Mouse (Mus musculus): ENCODE results near the gene Sh2d6. TPM values are rescaled to one million over a fixed set of nuclear protein-coding genes. Genes with fewer than 3 reads are reported as not detected.

The Sh2d6 gene
- polyA plus RNA-seq, 1 experiment: not detected

GRCm38 (mm10) chr6:72515644-72516043, 5.9 kb downstream of the Sh2d6 start:
- peaks cover 56% of the 10 kb centered on the region for H3K4me1 ChIP-seq (ENCODE audit: control insufficient read depth, insufficient read depth, low read length)
- H3K27ac ChIP-seq (ENCODE audit: insufficient read depth, low read depth, low read length): no peak overlapping the region
- no peak for TF ChIP-seq POLR2A (IDR thresholded peaks at IDR 0.05; ENCODE audit: insufficient read depth, low read depth, low read length)
- WGBS: 92% methylated on average over 6 of the region's 6 CpGs
- no peak overlapping the region for H3K4me3 ChIP-seq (ENCODE audit: insufficient read depth, low read depth, low read length)

DNA sequence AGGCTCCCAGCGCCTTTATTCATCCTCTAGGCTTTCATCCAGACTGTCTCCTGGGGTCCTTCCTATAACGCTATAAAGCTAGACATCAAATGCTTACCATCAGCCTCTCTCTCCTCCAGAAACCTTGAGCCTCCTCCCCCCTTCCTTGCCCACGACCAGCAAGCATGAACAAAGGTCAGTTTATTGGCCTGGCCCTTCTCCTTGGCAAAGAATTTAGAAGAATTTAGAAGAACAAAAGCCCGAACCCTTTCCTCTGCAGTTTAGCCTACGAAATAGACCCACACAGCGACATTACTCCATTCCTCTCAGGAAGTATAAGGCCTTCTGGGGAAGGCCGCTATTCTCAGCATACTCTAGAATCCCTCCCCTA, 8.5 kb downstream of the Sh2d6 start:
- no peak overlapping the region for H3K4me3 ChIP-seq (ENCODE audit: insufficient read depth, low read depth, low read length)
- WGBS: 31% methylated on average over 7 of the region's 7 CpGs
- TF ChIP-seq CTCF (IDR thresholded peaks at IDR 0.05; ENCODE audit: insufficient read depth, low read depth, low read length): no peak
- no peak for TF ChIP-seq POLR2A (IDR thresholded peaks at IDR 0.05; ENCODE audit: insufficient read depth, low read depth, low read length)
- peaks cover 39% of the 10 kb centered on the region for H3K4me1 ChIP-seq (ENCODE audit: control insufficient read depth, insufficient read depth, low read length)
- H3K27ac ChIP-seq (ENCODE audit: insufficient read depth, low read depth, low read length): peak overlapping the region; percentile 88

- WGBS: 3% methylated on average over 33 of the region's 33 CpGs
- peak overlapping the region; percentile 88 for H3K27ac ChIP-seq (ENCODE audit: insufficient read depth, low read depth, low read length)
- TF ChIP-seq POLR2A (IDR thresholded peaks at IDR 0.05; ENCODE audit: insufficient read depth, low read depth, low read length) (no peak), CTCF (IDR thresholded peaks at IDR 0.05; ENCODE audit: insufficient read depth, low read depth, low read length) (no peak)
- peaks cover 39% of the 10 kb centered on the region for H3K4me1 ChIP-seq (ENCODE audit: control insufficient read depth, insufficient read depth, low read length)
- peak overlapping the region; percentile 35 for H3K4me3 ChIP-seq (ENCODE audit: insufficient read depth, low read depth, low read length)
Measured at GRCm38 (mm10) chr6:72512386-72513070, 9.0 kb downstream of the Sh2d6 start.

DNA sequence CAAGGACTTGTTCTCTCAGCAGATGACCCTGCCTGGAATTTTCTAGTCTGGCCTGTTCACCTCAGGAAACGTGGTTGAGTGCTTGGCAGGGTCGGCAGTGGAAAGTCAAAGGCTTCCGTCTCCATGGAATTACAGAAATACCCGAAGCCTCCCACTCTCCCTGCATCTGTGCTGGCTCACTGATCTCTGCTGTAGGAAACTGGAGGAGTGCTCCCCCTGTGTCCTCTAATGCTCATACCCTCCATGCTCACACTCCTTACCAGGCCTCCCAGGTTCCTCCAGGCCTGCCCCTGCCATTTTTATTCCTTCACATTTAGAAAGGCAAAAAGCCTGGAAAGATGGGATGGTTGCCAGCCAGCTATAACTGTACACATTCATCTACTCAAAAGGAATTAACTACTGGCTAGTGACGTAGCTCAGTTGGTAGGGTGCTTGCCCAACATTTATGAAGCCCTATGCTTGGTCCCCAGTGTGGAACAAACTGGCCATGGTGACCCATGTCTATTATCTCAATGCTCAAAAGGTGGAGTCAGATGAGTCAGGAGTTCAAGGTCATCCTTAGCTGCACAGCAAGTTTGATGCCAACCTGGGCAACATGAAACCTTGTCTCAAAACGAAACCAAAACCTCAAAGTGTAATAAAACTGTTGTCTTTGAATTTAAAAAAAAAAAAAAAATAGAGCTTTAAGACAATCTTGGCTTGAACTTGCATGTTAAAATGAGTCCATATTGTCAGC, 10.7 kb downstream of the Sh2d6 start:
- TF ChIP-seq CTCF (IDR thresholded peaks at IDR 0.05; ENCODE audit: insufficient read depth, low read depth, low read length) (no peak), POLR2A (IDR thresholded peaks at IDR 0.05; ENCODE audit: insufficient read depth, low read depth, low read length) (no peak)
- Histone ChIP-seq H3K27ac (ENCODE audit: insufficient read depth, low read depth, low read length) (peak overlapping the region; percentile 6; the same call in 1 of the 2 replicates), H3K4me1 (ENCODE audit: control insufficient read depth, insufficient read depth, low read length) (peaks cover 39% of the 10 kb centered on the region), H3K4me3 (ENCODE audit: insufficient read depth, low read depth, low read length) (no peak overlapping the region)
- 43% methylated on average over 6 of the region's 6 CpGs for WGBS

DNA sequence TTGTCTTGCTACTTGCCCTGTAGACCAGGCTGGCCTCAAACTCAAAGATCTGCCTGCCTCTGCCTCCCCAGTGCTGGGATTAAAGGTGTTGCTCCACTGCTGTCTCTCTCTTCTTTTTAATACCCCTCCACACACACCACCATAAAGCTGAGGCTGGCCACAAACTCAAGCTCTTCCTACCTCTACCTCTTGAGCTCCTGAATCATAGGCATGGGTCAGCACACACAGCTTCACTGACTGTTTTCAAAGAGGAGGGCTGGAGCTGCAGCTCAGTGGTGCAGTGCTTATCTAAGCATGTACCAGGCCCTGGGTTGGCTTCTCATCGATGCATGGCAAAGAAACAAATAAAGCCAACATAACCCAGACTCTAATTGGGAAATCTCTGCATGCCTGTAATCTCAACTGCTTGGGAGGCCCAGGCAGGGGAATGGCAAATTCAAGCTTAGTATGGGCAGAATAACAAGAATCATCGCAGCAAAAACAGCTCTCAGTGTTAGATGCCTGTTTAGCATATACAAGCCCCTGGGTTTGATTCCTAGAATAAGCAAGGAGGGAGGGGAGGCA, 11.6 kb downstream of the Sh2d6 start:
- Histone ChIP-seq H3K4me1 (ENCODE audit: control insufficient read depth, insufficient read depth, low read length) (peaks cover 32% of the 10 kb centered on the region), H3K4me3 (ENCODE audit: insufficient read depth, low read depth, low read length) (no peak overlapping the region), H3K27ac (ENCODE audit: insufficient read depth, low read depth, low read length) (no peak overlapping the region)
- WGBS: 29% methylated on average over 2 of the region's 2 CpGs
- TF ChIP-seq CTCF (IDR thresholded peaks at IDR 0.05; ENCODE audit: insufficient read depth, low read depth, low read length) (no peak), POLR2A (IDR thresholded peaks at IDR 0.05; ENCODE audit: insufficient read depth, low read depth, low read length) (no peak)

GRCm38 (mm10) chr6:72508596-72508995, 12.9 kb downstream of the Sh2d6 start:
- Histone ChIP-seq H3K27ac (ENCODE audit: insufficient read depth, low read depth, low read length) (no peak overlapping the region), H3K4me1 (ENCODE audit: control insufficient read depth, insufficient read depth, low read length) (peaks cover 24% of the 10 kb centered on the region), H3K4me3 (ENCODE audit: insufficient read depth, low read depth, low read length) (no peak overlapping the region)
- no peak for TF ChIP-seq POLR2A (IDR thresholded peaks at IDR 0.05; ENCODE audit: insufficient read depth, low read depth, low read length)
- no peak for TF ChIP-seq CTCF (IDR thresholded peaks at IDR 0.05; ENCODE audit: insufficient read depth, low read depth, low read length)
- 64% methylated on average over 4 of the region's 4 CpGs for WGBS

DNA sequence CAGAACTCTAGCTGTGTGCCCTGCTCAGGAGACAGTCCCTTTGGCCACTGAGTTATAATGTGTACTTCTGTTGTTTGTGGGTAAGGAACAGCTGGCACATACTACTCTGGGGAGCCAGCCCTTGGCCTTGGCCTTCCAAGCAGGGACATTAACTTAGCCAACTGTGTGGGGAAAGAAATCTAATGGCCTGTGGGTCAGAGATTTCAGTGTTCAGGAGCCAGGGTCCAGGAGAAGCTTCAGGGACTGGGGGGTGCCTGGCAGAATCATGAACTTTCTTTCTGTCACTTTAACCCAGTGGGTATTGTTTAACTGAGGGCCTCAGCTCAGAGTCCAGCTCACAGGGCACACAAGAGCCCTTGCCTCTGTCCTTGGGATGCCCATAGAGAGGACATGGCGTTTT, 15.4 kb downstream of the Sh2d6 start:
- H3K4me3 ChIP-seq (ENCODE audit: insufficient read depth, low read depth, low read length): no peak overlapping the region
- H3K4me1 ChIP-seq (ENCODE audit: control insufficient read depth, insufficient read depth, low read length): peaks cover 8% of the 10 kb centered on the region
- no peak overlapping the region for H3K27ac ChIP-seq (ENCODE audit: insufficient read depth, low read depth, low read length)
- TF ChIP-seq CTCF (IDR thresholded peaks at IDR 0.05; ENCODE audit: insufficient read depth, low read depth, low read length) (no peak), POLR2A (IDR thresholded peaks at IDR 0.05; ENCODE audit: insufficient read depth, low read depth, low read length) (no peak)
- 89% methylated on average over 1 of the region's 1 CpGs for WGBS

- no peak for TF ChIP-seq CTCF (IDR thresholded peaks at IDR 0.05; ENCODE audit: insufficient read depth, low read depth, low read length)
- TF ChIP-seq POLR2A (IDR thresholded peaks at IDR 0.05; ENCODE audit: insufficient read depth, low read depth, low read length): no peak
- H3K4me1 ChIP-seq (ENCODE audit: control insufficient read depth, insufficient read depth, low read length): peaks cover 4% of the 10 kb centered on the region; the same call in 1 of the 2 replicates
- 74% methylated on average over 2 of the region's 2 CpGs for WGBS
- H3K4me3 ChIP-seq (ENCODE audit: insufficient read depth, low read depth, low read length): no peak overlapping the region
- H3K27ac ChIP-seq (ENCODE audit: insufficient read depth, low read depth, low read length): no peak overlapping the region
Measured at GRCm38 (mm10) chr6:72503939-72504338, 17.6 kb downstream of the Sh2d6 start.

DNA sequence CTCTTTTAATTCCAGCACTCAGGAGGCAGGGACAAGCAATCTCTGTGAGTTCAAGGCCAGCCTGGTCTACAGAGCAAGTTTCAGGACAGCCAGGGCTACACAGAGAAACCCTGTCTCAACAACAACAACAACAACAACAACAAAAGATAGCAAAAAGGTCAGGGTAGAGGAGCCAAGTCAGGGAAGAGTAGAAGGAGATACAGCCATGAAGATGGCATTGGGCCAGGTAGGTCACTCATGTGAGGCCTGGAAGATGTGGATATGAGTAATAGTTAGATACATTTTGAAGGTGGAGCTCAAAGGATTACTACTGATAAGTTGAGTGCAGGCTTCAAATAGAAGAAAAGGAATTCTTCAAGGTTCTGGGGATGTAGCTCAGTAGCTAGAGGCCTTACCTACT, 18.2 kb downstream of the Sh2d6 start:
- TF ChIP-seq POLR2A (IDR thresholded peaks at IDR 0.05; ENCODE audit: insufficient read depth, low read depth, low read length) (no peak), CTCF (IDR thresholded peaks at IDR 0.05; ENCODE audit: insufficient read depth, low read depth, low read length) (no peak)
- Histone ChIP-seq H3K4me3 (ENCODE audit: insufficient read depth, low read depth, low read length) (no peak overlapping the region), H3K4me1 (ENCODE audit: control insufficient read depth, insufficient read depth, low read length) (peaks cover under 1% of the 10 kb centered on the region; the same call in 1 of the 2 replicates), H3K27ac (ENCODE audit: insufficient read depth, low read depth, low read length) (no peak overlapping the region)

All from olfactory bulb, adult 2 months (tissue).